Mouse (Mus musculus): ENCODE results near the gene Ifrd2. TPM values are rescaled to one million over a fixed set of nuclear protein-coding genes. Genes with fewer than 3 reads are reported as not detected.

Gene Ifrd2
- total RNA-seq, 2 experiments from 2014 or later: 33.5 to 42.7 TPM

DNA sequence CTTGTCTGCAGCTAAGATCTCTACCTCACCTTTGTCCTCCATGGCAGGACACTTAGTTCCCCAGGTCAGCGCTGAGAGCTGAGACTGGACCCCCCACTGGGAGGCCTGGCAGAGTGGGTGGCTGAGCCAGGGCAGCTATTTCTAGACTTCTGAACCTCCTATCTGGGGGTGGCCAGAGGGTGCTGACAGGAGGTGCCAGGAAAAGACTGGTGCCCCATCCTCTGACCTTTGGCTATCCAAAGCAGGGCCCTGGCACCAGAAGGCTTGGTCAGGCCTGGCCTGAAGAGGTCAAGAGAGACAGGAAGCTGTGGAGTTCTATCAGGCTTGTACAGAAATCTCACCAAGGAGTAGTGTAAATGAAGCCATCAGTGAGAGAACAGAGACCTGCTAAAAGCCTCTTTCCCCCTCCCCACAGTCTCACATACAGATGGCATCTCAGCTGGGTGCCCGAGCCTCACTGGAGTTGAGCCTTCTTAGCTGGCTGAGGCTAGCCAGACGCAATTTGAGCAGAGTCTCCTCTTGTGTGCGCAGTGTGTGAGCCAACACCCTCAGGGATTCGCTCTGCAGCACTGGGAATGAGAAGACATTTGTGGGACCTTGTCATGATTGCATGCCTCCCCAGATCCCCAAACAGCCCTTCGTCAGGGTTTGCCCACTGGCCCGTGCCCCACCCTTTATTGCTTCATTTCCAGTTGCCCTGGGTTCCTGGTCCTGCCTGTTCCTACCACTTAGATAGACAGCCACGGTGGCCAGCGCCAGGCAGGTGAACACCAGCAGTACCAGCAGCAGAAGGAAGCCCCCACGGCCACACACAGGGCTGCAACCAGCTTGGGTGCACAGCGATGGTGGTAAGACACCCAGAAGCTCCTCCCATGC is 5.9 kb downstream of the Ifrd2 start:
- intact Hi-C loops (cut with DNase I; ENCODE audit: low total_unique reads): no loop called here
- DNase-seq: peak; percentile 67

DNA sequence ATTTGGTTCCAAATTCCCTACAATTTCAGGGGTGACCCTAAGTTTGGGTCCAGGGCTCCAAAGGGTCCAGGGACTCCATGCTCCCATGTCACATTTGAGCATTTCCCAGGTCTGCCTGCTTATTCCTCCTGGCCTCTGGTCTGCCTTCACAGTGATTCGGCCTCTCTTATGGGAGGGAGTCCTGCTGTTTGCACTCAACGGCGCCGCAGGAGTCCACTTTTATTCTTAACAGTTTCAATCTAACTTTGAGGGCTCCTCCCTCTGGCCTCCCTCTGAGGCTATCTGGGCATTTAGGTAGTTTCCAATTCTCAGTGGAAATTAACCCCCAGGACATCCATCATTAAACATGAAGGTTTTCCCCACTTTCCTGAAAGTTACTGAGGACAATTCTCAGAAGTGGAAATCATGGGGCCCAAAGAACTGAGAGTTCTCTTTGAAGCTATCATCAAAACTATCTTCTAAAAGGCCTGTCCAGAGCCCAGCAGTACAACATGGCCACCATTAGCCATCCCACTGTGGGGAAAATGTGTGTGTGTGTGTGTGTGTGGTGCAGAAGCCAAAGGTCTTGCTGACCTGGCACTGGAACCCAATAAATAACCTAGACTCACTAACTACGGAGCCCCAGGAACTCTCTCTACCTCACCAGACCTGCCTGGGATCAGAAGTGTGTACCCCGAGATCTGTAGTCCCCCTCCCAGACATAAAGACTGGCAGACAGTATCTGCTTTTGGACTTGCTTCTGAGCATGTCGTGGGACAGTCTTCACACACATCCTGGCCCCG is 7.0 kb downstream of the Ifrd2 start:
- no peak for DNase-seq
- intact Hi-C loops (cut with DNase I; ENCODE audit: low total_unique reads): no loop called here

DNA sequence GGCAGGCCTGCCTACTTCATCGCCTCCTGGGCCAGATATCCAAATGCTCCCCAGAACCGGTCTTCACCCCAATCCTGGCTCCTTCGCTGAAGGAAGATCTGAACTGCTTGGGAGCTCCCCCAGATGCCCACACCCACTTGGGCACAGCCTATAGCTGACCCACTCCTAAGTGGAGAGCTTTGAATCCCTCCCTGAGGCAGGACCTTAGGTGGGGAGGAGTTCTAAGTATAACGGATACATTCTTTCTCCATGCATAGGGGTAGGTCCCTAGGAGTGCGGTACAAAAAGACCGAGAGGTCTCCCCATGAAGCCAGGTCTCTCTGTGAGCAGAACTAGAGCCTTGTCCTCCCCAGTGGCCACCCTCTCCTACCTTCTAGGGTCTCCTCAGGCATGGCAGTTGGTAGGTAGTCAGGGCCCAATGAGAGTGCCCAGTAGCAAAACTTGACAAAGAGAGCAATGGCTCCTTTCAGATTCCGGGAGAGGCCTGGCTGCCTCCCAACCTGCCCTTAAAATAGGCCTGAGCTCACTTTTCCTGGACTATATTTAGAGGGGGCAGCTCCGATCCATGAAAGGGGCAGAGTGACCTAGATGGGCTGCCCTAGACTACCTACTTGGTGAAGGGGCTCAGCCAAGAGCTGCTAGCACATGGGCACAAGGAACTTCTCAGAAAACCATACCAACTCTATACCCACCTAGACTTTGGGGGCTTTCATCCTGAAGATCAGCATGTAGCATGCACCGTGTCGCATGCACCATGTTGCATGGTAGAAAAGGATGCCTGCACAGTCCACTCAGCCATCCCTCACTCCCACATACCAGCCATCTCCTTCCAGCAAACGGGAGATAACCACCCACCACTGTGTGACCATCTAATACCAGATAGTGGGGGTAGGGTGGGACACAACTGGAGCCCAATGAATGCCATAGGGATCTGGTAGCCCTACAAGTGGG is 9.5 kb downstream of the Ifrd2 start:
- peak; percentile 73 for DNase-seq
- intact Hi-C loops (cut with DNase I; ENCODE audit: low total_unique reads): no loop called here

DNA sequence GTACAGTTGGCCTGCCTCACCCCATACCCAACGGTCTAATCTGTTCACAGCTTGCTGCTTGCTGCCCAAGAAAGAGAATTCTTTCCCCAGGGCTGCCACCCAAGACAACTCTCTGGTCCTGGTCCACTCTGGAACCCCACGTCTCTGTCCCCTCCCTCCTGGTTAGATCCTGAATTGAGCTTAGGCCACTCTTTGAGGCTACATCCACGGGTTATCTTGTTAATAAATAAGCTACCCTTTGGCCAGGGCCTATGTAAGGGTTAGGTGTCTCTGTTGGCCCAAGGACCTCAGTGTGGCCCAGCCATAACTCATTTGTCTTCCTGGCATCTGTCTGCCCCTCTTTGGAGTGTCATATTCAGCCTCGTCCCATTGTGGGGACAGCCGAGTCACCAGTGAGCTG is 10.9 kb downstream of the Ifrd2 start:
- intact Hi-C loops (cut with DNase I; ENCODE audit: low total_unique reads): no loop called here
- DNase-seq: no peak

DNA sequence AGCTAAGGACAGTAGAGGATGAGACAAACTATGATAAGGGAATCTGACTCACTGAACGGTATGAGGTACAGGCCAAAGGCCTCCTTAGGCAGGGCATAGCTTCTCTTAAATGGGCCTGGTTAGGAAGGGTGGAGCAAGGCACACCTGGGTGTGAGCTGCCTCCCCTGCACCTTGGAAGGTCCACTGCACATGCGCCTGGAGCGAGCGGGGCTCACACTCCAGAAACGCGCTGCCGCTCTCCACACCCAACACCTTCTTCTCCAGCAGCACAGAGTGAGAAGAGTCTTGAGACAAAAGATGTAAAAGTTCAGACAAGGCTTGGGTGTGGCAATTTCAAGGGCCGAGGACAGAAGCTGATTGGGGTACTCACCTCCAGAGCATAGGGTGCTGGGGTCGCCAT is 12.0 kb downstream of the Ifrd2 start:
- no peak for DNase-seq

DNA sequence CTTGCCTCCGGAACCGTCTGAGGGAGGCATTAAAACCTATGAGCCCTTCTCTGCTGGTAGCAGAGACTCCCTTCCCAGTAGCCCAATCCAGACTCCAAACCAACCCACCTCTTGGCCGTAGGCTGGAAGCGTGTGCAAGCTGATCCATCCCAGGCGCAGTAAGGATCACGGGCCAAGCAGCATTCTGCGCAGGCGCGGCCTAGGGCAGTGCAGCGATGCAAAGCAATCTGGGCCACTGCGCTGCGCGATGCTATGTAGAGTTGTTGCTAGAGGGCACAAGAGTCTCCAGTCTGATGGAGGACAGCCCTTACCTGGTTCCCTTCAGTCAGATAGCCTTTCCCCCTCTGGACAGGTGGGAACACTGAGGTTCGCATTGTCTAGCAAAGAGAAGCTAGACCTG is 12.4 kb downstream of the Ifrd2 start:
- intact Hi-C loops (cut with DNase I; ENCODE audit: low total_unique reads): loop anchor here (5.0 kb wide), 1 partner anchor 77 kb away; the partner anchor contains the start of gene Gnat1
- peak; percentile 53 for DNase-seq

More for the DNA sequence above, 12.0 kb downstream of the Ifrd2 start:
- intact Hi-C loops (cut with DNase I; ENCODE audit: low total_unique reads): no loop called here

DNA sequence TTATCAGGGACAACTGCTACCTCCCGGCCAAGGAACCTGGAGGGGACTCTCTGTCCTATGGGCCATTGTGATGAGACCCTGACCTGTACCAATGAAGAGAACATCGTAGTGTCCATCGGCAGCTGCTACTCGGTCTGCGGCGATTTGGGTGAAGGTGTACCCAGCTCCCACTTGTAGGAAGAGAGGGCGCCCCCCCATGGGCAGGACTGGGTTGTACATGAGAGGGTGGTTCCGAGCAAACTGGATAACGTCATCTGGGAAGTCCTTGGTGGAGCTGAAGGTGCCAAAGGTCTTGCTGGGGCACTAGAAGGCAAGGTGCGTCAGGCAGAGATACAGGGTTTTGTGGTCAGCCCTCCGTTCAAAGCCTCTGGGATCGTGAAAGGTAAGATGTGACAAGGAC is 13.3 kb downstream of the Ifrd2 start:
- no peak for DNase-seq
- intact Hi-C loops (cut with DNase I; ENCODE audit: low total_unique reads): loop anchor here (5.0 kb wide), 1 partner anchor 77 kb away; the partner anchor contains the start of gene Gnat1

DNA sequence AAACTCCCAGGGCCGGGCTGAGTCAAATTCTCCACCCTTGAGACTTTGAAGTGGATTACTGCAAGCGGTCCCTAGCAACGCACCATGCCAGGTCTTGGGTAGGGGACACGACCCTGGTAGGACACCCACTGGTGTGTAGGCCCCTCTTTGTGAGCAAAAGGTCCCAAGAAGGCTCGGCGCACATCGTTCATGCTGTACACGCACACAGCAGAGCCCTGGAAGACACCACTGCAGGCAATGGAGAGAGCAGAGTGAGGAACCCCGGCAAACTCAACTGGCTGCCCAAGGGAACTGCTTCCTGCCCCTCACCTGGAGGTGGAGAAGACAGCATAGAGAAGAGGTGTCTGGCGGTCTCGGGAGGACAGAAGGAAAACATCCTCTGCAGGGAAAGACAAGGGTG is 13.8 kb downstream of the Ifrd2 start:
- DNase-seq: no peak
- intact Hi-C loops (cut with DNase I; ENCODE audit: low total_unique reads): loop anchor here (5.0 kb wide), 1 partner anchor 76 kb away; the partner anchor contains the start of gene Gnat1

DNA sequence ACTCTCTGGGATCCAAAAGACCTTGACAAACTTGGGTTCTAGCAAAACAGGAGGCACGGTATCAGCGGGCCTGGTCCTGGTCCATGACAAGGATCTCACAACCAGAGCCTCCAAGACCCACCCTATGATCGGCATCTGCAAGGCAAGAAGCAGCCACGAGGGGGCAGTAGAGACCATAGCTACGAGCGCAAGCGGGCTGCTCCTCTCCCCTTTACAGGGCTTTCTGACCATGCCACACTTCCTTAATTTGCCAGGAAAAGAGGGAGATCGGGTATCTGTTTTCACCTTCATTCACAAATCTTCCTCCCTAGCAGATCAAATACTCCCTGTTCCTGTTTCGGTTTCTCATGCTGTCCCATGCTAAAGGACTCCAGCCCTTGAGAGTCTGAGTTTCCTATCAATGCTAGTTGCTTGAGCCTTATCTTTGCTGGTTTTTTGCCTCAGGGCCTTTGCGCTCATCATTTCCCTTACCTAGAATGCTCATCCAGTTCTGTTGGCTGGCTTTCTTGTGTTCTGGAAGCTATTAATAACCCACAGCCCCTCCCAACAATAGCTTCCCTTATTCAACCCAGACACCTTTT is 14.7 kb downstream of the Ifrd2 start:
- peak; percentile 91 for DNase-seq
- intact Hi-C loops (cut with DNase I; ENCODE audit: low total_unique reads): loop anchor here (2.0 to 5.0 kb wide), 2 partner anchors 43 to 75 kb away; partner anchors contain the start of gene Gnat1

DNA sequence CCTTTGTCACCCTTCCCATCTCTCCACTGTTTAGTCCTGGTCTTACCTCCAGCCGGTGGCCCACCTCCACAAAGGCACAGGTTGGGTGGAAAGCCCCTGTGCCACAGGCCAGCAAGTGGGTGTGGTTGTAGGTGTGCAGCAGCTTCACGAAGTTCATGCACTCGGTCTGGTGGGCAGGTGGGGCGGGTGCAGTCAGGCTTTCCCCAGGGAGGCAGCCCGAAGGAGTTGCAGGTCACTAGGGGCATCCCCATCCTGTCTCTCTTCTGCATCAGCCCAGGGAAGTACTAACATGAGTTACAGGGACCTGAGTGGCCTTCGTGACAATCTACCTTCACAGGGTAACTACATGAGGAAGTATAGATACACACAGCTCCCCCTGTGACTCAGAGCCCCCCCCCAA is 15.8 kb downstream of the Ifrd2 start:
- DNase-seq: no peak
- intact Hi-C loops (cut with DNase I; ENCODE audit: low total_unique reads): loop anchor here (2.0 to 5.0 kb wide), 2 partner anchors 42 to 74 kb away; partner anchors contain the start of gene Gnat1

DNA sequence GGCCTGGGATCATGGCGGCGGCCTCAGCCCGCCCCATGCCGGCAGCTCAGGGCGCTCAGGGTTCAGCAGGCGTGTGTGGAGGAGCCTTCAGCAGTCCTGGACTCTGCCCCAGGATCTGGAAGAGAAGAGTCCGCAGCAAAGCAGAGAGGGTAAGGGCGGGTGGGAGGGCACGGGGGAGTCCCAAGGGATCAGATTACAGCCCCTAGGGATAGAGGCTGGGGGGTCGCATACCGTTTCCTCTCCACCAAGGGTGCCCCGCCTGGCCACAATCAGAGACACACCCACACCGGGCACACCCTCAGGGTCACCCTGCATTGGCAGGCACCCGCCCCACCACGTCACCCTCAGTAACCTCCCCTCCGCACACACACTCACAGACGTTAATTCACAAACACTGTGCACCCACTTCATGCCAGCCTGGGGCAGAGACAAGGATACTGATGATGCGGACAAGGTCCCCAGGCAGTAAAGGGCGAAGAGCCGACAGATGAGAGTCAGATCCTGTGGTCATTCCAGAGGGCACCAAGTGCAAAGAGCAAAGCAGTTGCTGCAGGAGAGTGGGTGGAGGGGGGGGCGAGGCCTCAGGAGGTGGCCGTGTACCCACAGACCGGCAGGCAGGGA is 17.7 kb downstream of the Ifrd2 start:
- DNase-seq: peak; percentile 52
- intact Hi-C loops (cut with DNase I; ENCODE audit: low total_unique reads): no loop called here

DNA sequence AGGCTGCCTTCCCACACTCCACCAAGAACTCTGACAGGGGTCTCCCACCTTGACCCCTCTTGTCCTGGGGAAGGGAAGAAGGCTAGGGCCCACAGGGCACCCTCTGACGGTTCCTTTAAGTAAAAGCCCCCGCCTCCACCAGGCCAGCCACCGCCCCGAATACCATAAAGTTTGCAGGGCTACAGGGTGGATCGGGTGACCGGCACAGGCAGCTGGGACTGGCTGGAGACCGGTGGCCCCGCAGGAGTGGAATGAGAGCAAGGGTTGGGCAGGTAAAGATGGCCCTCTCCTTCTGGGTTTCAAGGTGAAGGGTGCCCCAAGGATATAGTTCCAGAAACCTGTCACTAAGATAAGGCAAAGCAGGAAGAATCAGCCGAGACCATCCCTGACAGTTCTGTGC is 19.1 kb downstream of the Ifrd2 start:
- peak; percentile 53 for DNase-seq
- intact Hi-C loops (cut with DNase I; ENCODE audit: low total_unique reads): no loop called here

DNA sequence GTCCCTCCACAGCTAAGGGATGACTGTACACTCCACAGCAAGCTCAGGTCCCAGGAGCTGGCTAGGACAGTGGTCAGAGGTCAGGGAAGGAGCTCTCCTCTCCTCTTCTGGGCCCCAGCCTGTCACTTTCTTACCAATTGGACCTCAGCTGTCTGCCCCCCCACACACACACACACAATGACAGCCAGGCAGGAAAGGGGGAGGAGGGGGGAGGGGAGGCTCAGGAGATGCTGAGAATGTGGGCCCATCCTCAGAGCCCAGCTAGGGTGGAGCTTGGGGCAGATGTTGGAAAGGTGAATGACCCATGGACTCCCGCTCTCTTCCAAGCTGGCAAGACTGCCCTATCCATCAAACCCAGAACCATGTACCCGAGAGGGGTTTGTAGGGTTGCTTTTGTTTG is 19.6 kb downstream of the Ifrd2 start:
- intact Hi-C loops (cut with DNase I; ENCODE audit: low total_unique reads): no loop called here
- DNase-seq: no peak

DNA sequence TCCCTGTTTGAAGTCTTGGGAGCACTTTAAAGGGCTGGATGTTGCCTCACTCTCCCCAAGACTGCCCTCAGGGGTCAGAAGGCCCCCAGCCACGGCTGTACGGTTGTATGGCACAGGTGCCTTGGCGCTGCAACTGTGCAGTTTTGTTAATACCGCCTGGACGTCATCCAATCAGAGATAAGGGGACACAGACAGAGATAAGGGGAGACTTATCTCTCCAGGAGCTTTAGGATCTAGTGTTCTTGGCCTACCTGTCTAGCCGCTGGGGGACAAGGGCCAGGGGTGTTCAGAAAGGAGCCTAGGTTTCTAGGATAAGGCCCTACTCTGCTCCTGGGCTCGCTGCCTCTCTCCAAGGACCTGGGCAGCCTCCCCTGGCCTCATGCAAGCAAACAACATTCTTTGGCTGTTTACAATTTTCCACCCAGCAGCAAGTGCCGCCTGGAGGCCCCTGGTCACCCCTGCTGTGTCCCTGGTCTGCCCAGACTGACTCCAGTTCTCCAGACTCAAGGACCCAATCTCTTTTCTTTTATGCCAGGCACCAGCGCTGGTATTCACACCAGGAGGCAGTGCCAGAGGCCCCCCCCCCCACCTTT is 20.3 kb downstream of the Ifrd2 start:
- DNase-seq: no peak
- intact Hi-C loops (cut with DNase I; ENCODE audit: low total_unique reads): no loop called here

DNA sequence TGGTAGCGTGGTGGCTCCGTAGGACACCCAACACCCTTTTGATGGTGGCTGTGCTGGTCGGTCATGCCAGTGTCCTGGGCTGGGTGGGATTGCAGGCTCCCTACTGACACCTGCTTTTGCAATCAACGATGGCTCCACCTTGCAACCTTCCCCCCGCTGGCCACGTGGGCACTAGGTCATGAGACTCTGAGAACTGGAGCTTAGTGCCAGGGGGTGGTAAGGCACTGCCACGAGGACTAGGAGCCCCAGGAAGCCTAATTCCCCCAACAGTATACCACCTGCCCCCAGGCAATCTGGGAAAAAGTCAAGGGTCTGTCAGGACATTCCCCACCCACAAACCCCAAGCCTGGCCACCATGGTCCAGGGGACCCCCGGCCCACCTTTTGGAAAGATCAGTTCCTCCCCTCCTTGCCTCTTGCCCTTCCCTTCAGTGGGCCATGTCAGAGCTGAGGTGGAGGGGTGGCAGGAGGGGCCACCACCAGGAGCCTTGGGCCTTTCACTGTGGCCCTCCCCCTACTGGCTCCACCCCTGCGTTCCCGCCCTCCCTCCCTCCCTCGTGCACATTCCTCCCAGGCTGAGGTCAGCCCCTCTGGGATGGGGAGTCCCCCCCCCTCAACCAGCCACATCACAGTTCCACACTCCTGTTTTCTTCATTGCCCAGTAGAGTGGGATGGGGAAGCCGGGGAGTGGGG is 21.4 kb downstream of the Ifrd2 start, which contains the start of gene Sema3b:
Gene Sema3b, minus strand, starts transcription at position 489 of the 692 bp plus-strand sequence.
- DNase-seq: peak; percentile 69
- intact Hi-C loops (cut with DNase I; ENCODE audit: low total_unique reads): no loop called here

DNA sequence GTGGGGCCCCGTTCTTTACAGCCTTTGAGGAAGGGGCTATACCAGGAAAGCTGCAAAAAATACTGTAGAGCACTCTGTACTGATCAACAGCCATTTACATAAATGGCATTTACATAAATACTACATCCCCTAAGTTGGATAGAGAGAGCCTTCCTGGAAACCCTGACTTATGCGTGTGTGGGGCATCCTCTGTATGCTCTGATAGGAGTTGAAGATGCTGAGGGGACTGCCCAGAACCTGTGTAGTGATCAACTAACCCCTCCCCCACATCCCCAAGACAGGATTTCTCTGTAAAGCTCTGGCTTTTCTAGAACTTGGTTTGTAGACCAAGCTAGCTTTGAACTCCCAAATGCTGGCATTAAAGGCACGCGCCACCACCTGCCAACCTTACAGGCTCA is 22.0 kb downstream of the Ifrd2 start:
- intact Hi-C loops (cut with DNase I; ENCODE audit: low total_unique reads): no loop called here
- no peak for DNase-seq

DNA sequence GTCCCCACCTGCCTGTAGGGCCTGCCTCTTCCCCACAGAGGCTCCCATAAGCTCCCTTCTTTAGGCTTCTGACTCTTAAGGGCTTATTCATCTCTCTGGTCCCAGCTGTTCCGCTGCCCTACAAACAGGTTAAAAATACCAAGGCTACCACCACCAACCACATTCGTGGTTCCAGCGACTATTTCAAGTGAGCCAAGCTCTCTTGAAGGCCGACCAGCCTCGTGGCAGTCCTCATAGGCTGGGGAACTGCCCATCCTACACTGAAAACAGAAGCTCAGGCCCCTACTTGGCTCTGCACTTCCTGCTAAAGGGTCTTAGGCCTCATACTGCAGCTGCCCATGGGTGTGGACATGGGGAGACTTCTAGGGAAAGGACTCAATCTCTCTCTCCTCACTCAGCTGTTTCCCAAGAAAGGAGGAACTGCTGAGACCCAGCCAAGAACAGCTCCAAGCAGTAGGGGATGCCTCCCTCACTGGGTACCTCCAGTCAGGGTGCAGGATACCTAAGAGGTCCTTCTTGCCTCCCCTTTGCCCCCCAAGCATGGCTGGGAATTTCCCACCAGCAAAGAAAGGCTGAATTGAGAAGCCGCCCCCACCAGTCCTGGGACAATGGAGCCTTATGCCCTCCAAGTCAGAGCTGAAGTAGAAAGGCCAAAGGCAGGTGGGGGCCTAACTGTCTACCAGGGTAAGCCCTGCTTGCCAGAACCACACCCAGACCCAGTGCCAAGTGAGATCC is 24.2 kb downstream of the Ifrd2 start:
- peak; percentile 30 for DNase-seq
- intact Hi-C loops (cut with DNase I; ENCODE audit: low total_unique reads): no loop called here
